Mouse (Mus musculus) central nervous system, embryonic 14 days (tissue): ENCODE measurements around the gene Gm10330. TPM values are rescaled to one million over a fixed set of nuclear protein-coding genes. Genes with fewer than 3 reads are reported as not detected.

Experiments used
- polyA plus RNA-seq: library from polyadenylated mRNA; depleted of rRNA; stranded (reverse); fragments of >200 nt; gene quantifications from 2 replicates; pipeline ENCODE4 v1.2.3, GENCODE M21; 2012; rRNA removed

Gm10330 gene
- polyA plus RNA-seq: 0.44 and 0.50 TPM in 2 replicates

DNA sequence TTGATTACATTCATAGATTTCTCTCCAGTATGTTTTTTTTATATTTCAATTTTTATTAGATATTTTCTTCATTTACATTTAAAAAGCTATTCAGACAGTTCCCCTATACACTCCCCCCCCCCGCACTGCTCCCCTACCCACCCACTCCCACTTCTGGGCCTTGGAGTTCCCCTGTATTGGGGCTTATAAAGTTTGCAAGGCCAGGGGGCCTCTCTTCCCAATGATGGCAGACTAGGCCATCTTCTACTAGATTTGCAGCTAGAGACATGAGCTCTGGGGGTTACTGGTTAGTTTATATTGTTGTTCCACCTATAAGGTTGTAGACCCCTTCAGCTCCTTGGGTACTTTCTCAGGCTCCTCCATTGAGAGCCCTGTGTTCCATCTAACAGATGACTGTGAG lies at the start of gene Gm10330:
TSS of gene Gm10330 (minus strand) at position 101 of the 400 bp plus-strand sequence.

